Mouse (Mus musculus) cortical plate, adult 2 months (tissue): ENCODE results near the gene Ngdn. TPM values are rescaled to one million over a fixed set of nuclear protein-coding genes. Genes with fewer than 3 reads are reported as not detected.
"Not testable (repeated sequence)": the region's sequence is repeated elsewhere in the genome, so short reads cannot be mapped to it uniquely, and the experiment has no call there.

ENCODE experiments used
- H3K27ac ChIP-seq: fragments of 200-500 bp; 2 replicates; pipeline ENCODE4 v1.5.1; 2012; ENCODE audit warnings: low read length, control low read depth, inconsistent platforms; ENCODE audit not compliant: insufficient read depth
- H3K4me1 ChIP-seq: fragments of 200-500 bp; 2 replicates; pipeline ENCODE4 v1.6.1; 2011; ENCODE audit warnings: low read length; ENCODE audit not compliant: control insufficient read depth, insufficient read depth
- H3K4me3 ChIP-seq: fragments of 200-500 bp; 2 replicates; pipeline ENCODE4 v1.5.1; 2011; ENCODE audit warnings: mild to moderate bottlenecking, low read length, control low read depth; ENCODE audit not compliant: insufficient read depth
- CTCF ChIP-seq: fragments of 200-500 bp; IDR thresholded peaks from 2 replicates; pipeline ENCODE4 v1.5.1; 2011; ENCODE audit warnings: mild to moderate bottlenecking, control low read depth, low read length; ENCODE audit not compliant: insufficient read depth; ENCODE audit errors: extremely low read depth
- POLR2A ChIP-seq: fragments of 200-500 bp; IDR thresholded peaks from 2 replicates; pipeline ENCODE4 v1.6.1; 2011; ENCODE audit warnings: mild to moderate bottlenecking, low read length, control low read depth; ENCODE audit not compliant: insufficient read depth; ENCODE audit errors: extremely low read depth
- polyA plus RNA-seq: library from polyadenylated mRNA; depleted of rRNA; stranded (reverse); fragments of >200 nt; gene quantifications from 2 replicates; pipeline ENCODE4 v1.2.3, GENCODE M21; 2012

Ngdn gene
- polyA plus RNA-seq, 1 experiment: 35.3 TPM

- TF ChIP-seq CTCF (no peak), POLR2A (no peak)
- Histone ChIP-seq H3K27ac (no peak overlapping the region), H3K4me1 (no peaks in the 10 kb centered on the region), H3K4me3 (no peak overlapping the region)
Observed at GRCm38 (mm10) chr14:54981934-54982333, 33.3 kb upstream of the Ngdn start.

- H3K4me1 ChIP-seq, H3K27ac ChIP-seq, H3K4me3 ChIP-seq: not testable (repeated sequence)
Observed at GRCm38 (mm10) chr14:54988350-54988874, 26.8 kb upstream of the Ngdn start.

- H3K4me1 ChIP-seq: peaks cover 3% of the 10 kb centered on the region; the same call in 1 of the 2 replicates
- no peak for TF ChIP-seq POLR2A
- TF ChIP-seq CTCF: no peak
- no peak overlapping the region for H3K4me3 ChIP-seq
- no peak overlapping the region for H3K27ac ChIP-seq
Observed at GRCm38 (mm10) chr14:54988882-54989281, 26.4 kb upstream of the Ngdn start.

- Histone ChIP-seq H3K27ac (peak overlapping the region; percentile 60; the same call in 1 of the 2 replicates), H3K4me3 (no peak overlapping the region), H3K4me1 (peaks cover 3% of the 10 kb centered on the region)
- TF ChIP-seq POLR2A (no peak), CTCF (no peak)
Observed at GRCm38 (mm10) chr14:54989886-54990441, 25.3 kb upstream of the Ngdn start.

GRCm38 (mm10) chr14:54992196-54992595 is 23.1 kb upstream of the Ngdn start:
- H3K27ac ChIP-seq: no peak overlapping the region
- no peak overlapping the region for H3K4me3 ChIP-seq
- TF ChIP-seq CTCF (no peak), POLR2A (no peak)
- peaks cover 5% of the 10 kb centered on the region for H3K4me1 ChIP-seq

GRCm38 (mm10) chr14:54993636-54994035 is 21.6 kb upstream of the Ngdn start:
- H3K27ac ChIP-seq: no peak overlapping the region
- TF ChIP-seq POLR2A: no peak
- TF ChIP-seq CTCF: no peak

GRCm38 (mm10) chr14:54994136-54994868 is 21.0 kb upstream of the Ngdn start, which contains the start of gene Myh7:
TSS of gene Myh7 (minus strand) at chr14:54994626.
- TF ChIP-seq CTCF (no peak), POLR2A (no peak)
- no peak within 1 kb of the TSS for H3K4me3 ChIP-seq
- peaks cover 5% of the 10 kb centered on the region for H3K4me1 ChIP-seq
- H3K27ac ChIP-seq: peak within 1 kb of the TSS; percentile 49

More at GRCm38 (mm10) chr14:54993636-54994035, 21.6 kb upstream of the Ngdn start:
- Histone ChIP-seq H3K4me3 (no peak overlapping the region), H3K4me1 (peaks cover 5% of the 10 kb centered on the region)

GRCm38 (mm10) chr14:54994869-54995186 is 20.4 kb upstream of the Ngdn start:
- no peak overlapping the region for H3K4me3 ChIP-seq
- no peak for TF ChIP-seq CTCF
- TF ChIP-seq POLR2A: no peak
- peaks cover 5% of the 10 kb centered on the region for H3K4me1 ChIP-seq
- H3K27ac ChIP-seq: no peak overlapping the region

GRCm38 (mm10) chr14:54995457-54996138 is 19.7 kb upstream of the Ngdn start:
- TF ChIP-seq POLR2A (0 out of 2 replicates have a peak, but pooled peaks have one; percentile 25), CTCF (no peak)

GRCm38 (mm10) chr14:54996793-54997192 is 18.5 kb upstream of the Ngdn start:
- Histone ChIP-seq H3K4me3 (no peak overlapping the region), H3K27ac (no peak overlapping the region), H3K4me1 (peaks cover 3% of the 10 kb centered on the region)
- TF ChIP-seq CTCF: no peak
- TF ChIP-seq POLR2A: no peak

More at GRCm38 (mm10) chr14:54995457-54996138, 19.7 kb upstream of the Ngdn start:
- Histone ChIP-seq H3K4me3 (no peak overlapping the region), H3K27ac (peak overlapping the region; percentile 49), H3K4me1 (peaks cover 3% of the 10 kb centered on the region)
